Mouse (Mus musculus) adrenal gland (tissue): ENCODE data around the gene 2310022B05Rik.

Source experiments
- intact Hi-C: fragments of 180-260 bp; cut with DNase I; formaldehyde crosslinking; loops from one replicate; pipeline ENCODE4 v1.15.1; 2025

2310022B05Rik gene

DNA sequence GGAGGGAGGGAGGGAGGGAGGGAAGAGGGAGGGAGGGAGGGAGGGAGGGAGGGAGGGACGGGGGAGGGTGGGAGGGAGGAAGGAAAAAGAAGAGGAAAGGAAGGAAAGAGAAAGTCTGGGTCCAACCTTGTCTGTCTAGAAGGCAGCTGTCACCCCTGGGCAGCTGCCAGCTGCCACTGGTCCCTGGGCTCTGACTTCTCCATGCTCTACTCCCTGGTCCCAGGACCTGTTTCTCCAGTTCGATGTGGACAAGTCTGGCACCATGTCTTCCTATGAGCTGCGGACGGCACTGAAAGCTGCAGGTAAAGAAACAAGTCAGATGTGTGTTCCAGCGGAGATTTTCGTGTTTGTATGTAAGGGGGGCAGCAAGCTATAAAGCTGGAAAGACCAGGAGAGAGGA lies 48.8 kb downstream of the 2310022B05Rik start:
- intact Hi-C loops = no loop called here

- intact Hi-C loops = no loop called here
Observed at GRCm38 (mm10) chr8:124608972-124609353, 54.2 kb downstream of the 2310022B05Rik start.

- intact Hi-C loops = no loop called here
Observed at GRCm38 (mm10) chr8:124608239-124608971, 54.8 kb downstream of the 2310022B05Rik start.

- intact Hi-C loops = no loop called here
Observed at GRCm38 (mm10) chr8:124604066-124604465, 59.1 kb downstream of the 2310022B05Rik start.

- intact Hi-C loops = no loop called here
Observed at GRCm38 (mm10) chr8:124589393-124589792, 73.8 kb downstream of the 2310022B05Rik start.

DNA sequence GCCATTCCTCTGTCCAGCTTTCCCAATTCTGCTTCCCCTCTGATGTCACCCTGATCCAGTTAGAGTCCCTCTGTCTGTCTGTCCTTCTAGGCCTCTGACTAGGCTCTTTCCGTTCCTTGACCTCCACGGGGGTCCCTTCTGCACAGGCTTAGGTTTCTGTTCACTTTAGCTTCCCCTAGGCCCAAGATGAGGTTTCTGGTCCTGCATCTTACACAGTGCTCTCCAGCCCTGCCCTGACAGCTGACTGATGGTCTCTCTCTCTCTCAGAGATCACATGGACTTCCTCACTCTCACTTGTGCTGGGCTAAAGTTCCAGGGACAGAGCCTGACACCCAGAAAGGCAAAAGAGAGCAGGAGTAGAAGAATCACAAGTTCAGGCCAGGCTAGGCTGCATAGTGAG lies 76.6 kb downstream of the 2310022B05Rik start:
- intact Hi-C loops = no loop called here
